Mouse (Mus musculus) hindbrain, embryonic 15.5 days (tissue): ENCODE results near the gene C2cd2. TPM values are rescaled to one million over a fixed set of nuclear protein-coding genes. Genes with fewer than 3 reads are reported as not detected.

Experiments
- ATAC-seq: fragments of 200-750 bp; cut with Nextera tagmentation; 2 replicates; pipeline ENCODE4 v1.8.0; 2017; ENCODE audit warnings: low read depth, moderate number of reproducible peaks, moderate TSS enrichment; ENCODE audit not compliant: low FRiP score
- H3K27ac ChIP-seq: fragments of 300-500 bp; sonication (generic); replicated peaks from 2 replicates; pipeline ENCODE4 v1.5.1; 2015; ENCODE audit warnings: mild to moderate bottlenecking, inconsistent platforms
- H3K27me3 ChIP-seq: fragments of 300-500 bp; sonication (generic); 2 replicates; pipeline ENCODE4 v1.6.1; 2015; ENCODE audit warnings: control low read depth, inconsistent platforms
- H3K36me3 ChIP-seq: fragments of 300-500 bp; sonication (generic); 2 replicates; pipeline ENCODE4 v1.6.1; 2015; ENCODE audit warnings: control low read depth, inconsistent platforms
- H3K4me1 ChIP-seq: fragments of 300-500 bp; sonication (generic); replicated peaks from 2 replicates; pipeline ENCODE4 v1.6.1; 2015; ENCODE audit warnings: control low read depth, inconsistent platforms
- H3K4me2 ChIP-seq: fragments of 300-500 bp; sonication (generic); 2 replicates; pipeline ENCODE4 v1.6.1; 2015; ENCODE audit warnings: moderate library complexity, mild to moderate bottlenecking, inconsistent platforms
- H3K4me3 ChIP-seq: fragments of 300-500 bp; sonication (generic); 2 replicates; pipeline ENCODE4 v1.5.1; 2015; ENCODE audit warnings: mild to moderate bottlenecking, inconsistent platforms
- H3K9ac ChIP-seq: fragments of 300-500 bp; sonication (generic); 2 replicates; pipeline ENCODE4 v1.6.1; 2015; ENCODE audit warnings: inconsistent platforms
- H3K9me3 ChIP-seq: fragments of 300-500 bp; sonication (generic); 2 replicates; pipeline ENCODE4 v1.6.1; 2016; ENCODE audit warnings: control low read depth, inconsistent platforms
- WGBS: fragments of 180-500 bp; shearing (Covaris S2); methylation state at CpG from one replicate; pipeline ENCODE4 v1.1.7; 2015; 5-methylcytosine and 5-hydroxymethylcytosine counted together
- microRNA-seq: library from miRNA; unstranded; fragments of <30 nt; microRNA quantifications from one replicate; pipeline ENCODE4, GENCODE M21; 2016
- polyA plus RNA-seq: library from polyadenylated mRNA; unstranded; fragments of >200 nt; fragmentation: Nextera tagmentation; extraction: Ambion mirVana; gene quantifications from 2 replicates; pipeline ENCODE4 v1.2.1, GENCODE M21; 2015

C2cd2 gene
- polyA plus RNA-seq, 1 experiment from 2014 or later, result 16.7 TPM

GRCm38 (mm10) chr16:97828207-97828606 lies 134.2 kb downstream of the C2cd2 start:
- 100% methylated on average over 1 of the region's 1 CpGs for WGBS
- peaks cover 38% of the 10 kb centered on the region for H3K36me3 ChIP-seq

GRCm38 (mm10) chr16:97823311-97824007 lies 138.9 kb downstream of the C2cd2 start:
- WGBS, result 95% methylated on average over 6 of the region's 6 CpGs
- no peaks in the 10 kb centered on the region for H3K27me3 ChIP-seq
- H3K4me3 ChIP-seq, result no peak overlapping the region
- no peak for ATAC-seq
- H3K4me1 ChIP-seq, result no peaks in the 10 kb centered on the region
- H3K4me2 ChIP-seq, result no peak overlapping the region
- H3K27ac ChIP-seq, result no peak overlapping the region
- H3K36me3 ChIP-seq, result peaks cover 48% of the 10 kb centered on the region
- H3K9ac ChIP-seq, result no peak overlapping the region
- H3K9me3 ChIP-seq, result no peaks in the 10 kb centered on the region

More at GRCm38 (mm10) chr16:97828207-97828606, 134.2 kb downstream of the C2cd2 start:
- no peak overlapping the region for H3K4me2 ChIP-seq
- H3K27ac ChIP-seq, result no peak overlapping the region
- no peak overlapping the region for H3K9ac ChIP-seq
- no peak for ATAC-seq
- H3K9me3 ChIP-seq, result no peaks in the 10 kb centered on the region
- no peaks in the 10 kb centered on the region for H3K4me1 ChIP-seq
- H3K27me3 ChIP-seq, result no peaks in the 10 kb centered on the region
- no peak overlapping the region for H3K4me3 ChIP-seq

- H3K9ac ChIP-seq, result no peak overlapping the region
- H3K4me3 ChIP-seq, result no peak overlapping the region
- no peaks in the 10 kb centered on the region for H3K27me3 ChIP-seq
- ATAC-seq, result no peak
- no peak overlapping the region for H3K27ac ChIP-seq
- no peaks in the 10 kb centered on the region for H3K4me1 ChIP-seq
- H3K4me2 ChIP-seq, result no peak overlapping the region
- no peaks in the 10 kb centered on the region for H3K9me3 ChIP-seq
- H3K36me3 ChIP-seq, result peaks cover 64% of the 10 kb centered on the region
- WGBS, result 86% methylated on average over 4 of the region's 4 CpGs
Measured at GRCm38 (mm10) chr16:97819532-97819931, 142.9 kb downstream of the C2cd2 start.

GRCm38 (mm10) chr16:97817414-97817813 lies 145.0 kb downstream of the C2cd2 start:
- Histone ChIP-seq H3K9me3 (no peaks in the 10 kb centered on the region), H3K36me3 (peaks cover 75% of the 10 kb centered on the region), H3K27me3 (no peaks in the 10 kb centered on the region), H3K4me3 (no peak overlapping the region), H3K9ac (no peak overlapping the region), H3K4me1 (no peaks in the 10 kb centered on the region), H3K4me2 (no peak overlapping the region), H3K27ac (no peak overlapping the region)
- ATAC-seq, result no peak
- WGBS, result 93% methylated on average over 1 of the region's 1 CpGs

GRCm38 (mm10) chr16:97815269-97815668 lies 147.1 kb downstream of the C2cd2 start:
- H3K27ac ChIP-seq, result no peak overlapping the region
- H3K9ac ChIP-seq, result no peak overlapping the region
- peaks cover 76% of the 10 kb centered on the region for H3K36me3 ChIP-seq
- H3K4me2 ChIP-seq, result no peak overlapping the region
- no peak overlapping the region for H3K4me3 ChIP-seq
- no peaks in the 10 kb centered on the region for H3K27me3 ChIP-seq
- 86% methylated on average over 5 of the region's 5 CpGs for WGBS
- H3K4me1 ChIP-seq, result no peaks in the 10 kb centered on the region
- no peaks in the 10 kb centered on the region for H3K9me3 ChIP-seq
- no peak for ATAC-seq

GRCm38 (mm10) chr16:97814060-97814459 lies 148.3 kb downstream of the C2cd2 start:
- Histone ChIP-seq H3K4me1 (no peaks in the 10 kb centered on the region), H3K27ac (no peak overlapping the region), H3K36me3 (peaks cover 77% of the 10 kb centered on the region), H3K9ac (no peak overlapping the region), H3K27me3 (no peaks in the 10 kb centered on the region), H3K4me3 (no peak overlapping the region), H3K9me3 (no peaks in the 10 kb centered on the region), H3K4me2 (no peak overlapping the region)
- 94% methylated on average over 2 of the region's 2 CpGs for WGBS
- ATAC-seq, result no peak

GRCm38 (mm10) chr16:97808881-97809280 lies 153.5 kb downstream of the C2cd2 start:
- 95% methylated on average over 3 of the region's 3 CpGs for WGBS

GRCm38 (mm10) chr16:97805646-97806045 lies 156.8 kb downstream of the C2cd2 start:
- H3K36me3 ChIP-seq, result peaks cover 71% of the 10 kb centered on the region
- no peaks in the 10 kb centered on the region for H3K9me3 ChIP-seq
- H3K9ac ChIP-seq, result no peak overlapping the region
- no peaks in the 10 kb centered on the region for H3K27me3 ChIP-seq
- H3K4me2 ChIP-seq, result no peak overlapping the region
- H3K4me3 ChIP-seq, result no peak overlapping the region
- H3K27ac ChIP-seq, result no peak overlapping the region
- ATAC-seq, result no peak
- WGBS, result 96% methylated on average over 3 of the region's 3 CpGs
- H3K4me1 ChIP-seq, result no peaks in the 10 kb centered on the region

More at GRCm38 (mm10) chr16:97808881-97809280, 153.5 kb downstream of the C2cd2 start:
- Histone ChIP-seq H3K9me3 (no peaks in the 10 kb centered on the region), H3K27me3 (no peaks in the 10 kb centered on the region), H3K9ac (no peak overlapping the region), H3K36me3 (peaks cover 72% of the 10 kb centered on the region), H3K4me3 (no peak overlapping the region), H3K4me1 (no peaks in the 10 kb centered on the region), H3K27ac (no peak overlapping the region), H3K4me2 (no peak overlapping the region)
- no peak for ATAC-seq

Small RNAs within 50 kb of the gene (microRNA-seq; reads per million reads assigned to microRNA genes)
- not detected for gene Mir6964

Other genes starting within 250 kb of the C2cd2 start
- 0.39 and 0.57 TPM in 2 replicates for gene Ripk4, start 198.8 kb downstream of the C2cd2 start, polyA plus RNA-seq
- gene Prdm15, start 110.7 kb downstream of the C2cd2 start, polyA plus RNA-seq, result 10.4 TPM in 2 replicates
- 10.0 and 12.7 TPM in 2 replicates for gene Zbtb21, start within 50 bp of the C2cd2 start, polyA plus RNA-seq
- 17.8 and 21.2 TPM in 2 replicates for gene B230307C23Rik, start 34.7 kb upstream of the C2cd2 start, polyA plus RNA-seq
- 12.0 and 13.6 TPM in 2 replicates for gene A630089N07Rik, start 119.9 kb upstream of the C2cd2 start, polyA plus RNA-seq